Mouse (Mus musculus) E14TG2a.4 (cell line): Measurements from ENCODE around the gene Gsta4.

Experiments used
- H3K27me3 ChIP-seq: 2 replicates; pipeline ENCODE4 v1.6.1; 2014; ENCODE audit warnings: low read length, control low read depth; ENCODE audit not compliant: insufficient read depth
- H3K36me3 ChIP-seq: 2 replicates; pipeline ENCODE4 v1.6.1; 2014; ENCODE audit warnings: low read length, control low read depth; ENCODE audit not compliant: insufficient read depth
- H3K4me1 ChIP-seq: replicated peaks from 2 replicates; pipeline ENCODE4 v1.6.1; 2014; ENCODE audit warnings: low read depth, low read length, control low read depth
- H3K4me3 ChIP-seq: replicated peaks from 2 replicates; pipeline ENCODE4 v1.5.1; 2014; ENCODE audit warnings: mild to moderate bottlenecking, low read length
- H3K9me3 ChIP-seq: 2 replicates; pipeline ENCODE4 v1.6.1; 2014; ENCODE audit warnings: low read length, control low read depth
- CTCF ChIP-seq: conservative IDR thresholded peaks from 2 replicates; pipeline ENCODE4 v1.5.1; 2014; ENCODE audit warnings: low read length
- NANOG ChIP-seq: IDR thresholded peaks from 2 replicates; pipeline ENCODE4 v1.6.1; 2014; ENCODE audit warnings: borderline replicate concordance, low read length, mixed read lengths
- POU5F1 ChIP-seq: IDR thresholded peaks from 2 replicates; pipeline ENCODE4 v1.6.1; 2014; ENCODE audit warnings: low read length, borderline replicate concordance

The Gsta4 gene

GRCm38 (mm10) chr9:78190651-78191634, 8.4 kb downstream of the Gsta4 start:
- H3K36me3 ChIP-seq = peaks cover 19% of the 10 kb centered on the region

GRCm38 (mm10) chr9:78191736-78192135, 9.2 kb downstream of the Gsta4 start:
- Histone ChIP-seq H3K9me3 (no peaks in the 10 kb centered on the region), H3K4me3 (peak overlapping the region; percentile 87), H3K36me3 (peaks cover 26% of the 10 kb centered on the region), H3K4me1 (peaks cover 61% of the 10 kb centered on the region), H3K27me3 (no peaks in the 10 kb centered on the region)
- TF ChIP-seq CTCF (no peak), NANOG (peak; percentile 24; the same call in 1 of the 2 replicates), POU5F1 (no peak)

More at GRCm38 (mm10) chr9:78190651-78191634, 8.4 kb downstream of the Gsta4 start:
- Histone ChIP-seq H3K4me3 (peak overlapping the region; percentile 87), H3K4me1 (peaks cover 60% of the 10 kb centered on the region), H3K9me3 (no peaks in the 10 kb centered on the region), H3K27me3 (no peaks in the 10 kb centered on the region)
- TF ChIP-seq NANOG (peak; percentile 46; the same call in 1 of the 2 replicates), CTCF (no peak), POU5F1 (no peak)

DNA sequence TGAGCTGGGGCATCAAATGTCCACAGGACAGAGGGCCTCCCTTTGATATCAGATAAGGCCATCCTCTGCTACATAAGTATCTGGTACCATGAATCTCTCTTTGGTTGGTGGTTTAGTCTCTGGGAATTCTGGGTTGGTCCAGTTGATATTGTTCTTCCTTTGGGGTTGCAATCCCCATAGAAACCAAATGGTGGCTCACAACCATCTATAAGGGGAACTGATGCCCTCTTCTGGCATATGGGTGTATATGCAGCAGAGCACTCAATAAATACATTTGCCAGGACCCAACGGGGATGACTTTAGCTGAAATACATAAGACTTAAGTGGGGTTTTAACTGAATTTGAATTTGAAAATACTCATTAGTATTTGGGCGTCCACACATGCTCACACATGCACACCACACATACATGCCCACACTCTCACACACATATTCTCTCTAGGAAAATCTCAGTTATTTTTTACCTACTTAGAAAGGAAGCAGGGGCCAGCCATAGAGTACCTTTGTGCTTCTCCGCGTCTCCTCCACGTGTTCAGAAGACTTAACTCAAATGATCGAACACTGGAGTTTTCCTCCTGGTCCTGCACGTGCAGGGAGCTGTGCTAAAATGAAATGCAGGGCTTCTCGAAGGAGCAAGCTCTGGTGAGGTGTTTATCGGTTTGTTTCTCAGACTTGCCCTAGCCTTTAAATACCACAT, 11.5 kb downstream of the Gsta4 start:
- Histone ChIP-seq H3K27me3 (no peaks in the 10 kb centered on the region), H3K36me3 (peaks cover 49% of the 10 kb centered on the region), H3K4me3 (peak overlapping the region; percentile 74), H3K4me1 (peaks cover 68% of the 10 kb centered on the region), H3K9me3 (no peaks in the 10 kb centered on the region)
- TF ChIP-seq CTCF (peak; percentile 96), POU5F1 (no peak), NANOG (no peak)

- Histone ChIP-seq H3K36me3 (peaks cover 59% of the 10 kb centered on the region), H3K4me3 (peak overlapping the region; percentile 74), H3K27me3 (no peaks in the 10 kb centered on the region), H3K9me3 (no peaks in the 10 kb centered on the region), H3K4me1 (peaks cover 68% of the 10 kb centered on the region)
- no peak for TF ChIP-seq POU5F1
- TF ChIP-seq NANOG = no peak
- TF ChIP-seq CTCF = no peak
Observed at GRCm38 (mm10) chr9:78195034-78195433, 12.5 kb downstream of the Gsta4 start.

DNA sequence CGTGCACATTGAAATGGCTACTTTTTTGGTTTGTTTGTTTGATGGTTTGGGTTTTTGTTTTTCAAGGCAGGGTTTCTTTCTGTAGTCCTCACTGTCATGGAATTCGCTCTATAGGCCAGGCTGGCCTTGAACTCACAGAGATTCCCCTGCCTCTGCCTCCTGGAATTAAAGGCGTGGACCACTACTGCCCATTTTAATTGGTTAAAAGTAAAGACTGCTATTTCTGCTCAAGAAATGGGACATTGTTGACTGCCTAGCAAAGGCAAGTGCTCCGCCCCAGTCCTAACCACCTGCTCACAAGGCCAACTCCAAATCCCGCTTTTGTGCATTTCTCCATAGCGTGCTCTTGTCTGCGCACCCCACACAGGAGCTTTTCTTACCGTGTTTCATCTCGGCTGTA, 15.2 kb downstream of the Gsta4 start:
- TF ChIP-seq POU5F1 (no peak), CTCF (no peak), NANOG (no peak)
- peak overlapping the region; percentile 57 for H3K4me3 ChIP-seq
- peaks cover 83% of the 10 kb centered on the region for H3K36me3 ChIP-seq
- no peaks in the 10 kb centered on the region for H3K9me3 ChIP-seq
- peaks cover 85% of the 10 kb centered on the region for H3K4me1 ChIP-seq
- H3K27me3 ChIP-seq = no peaks in the 10 kb centered on the region

- Histone ChIP-seq H3K9me3 (no peaks in the 10 kb centered on the region), H3K27me3 (no peaks in the 10 kb centered on the region), H3K4me3 (no peak overlapping the region), H3K4me1 (peaks cover 28% of the 10 kb centered on the region), H3K36me3 (peaks cover 98% of the 10 kb centered on the region)
- TF ChIP-seq NANOG (no peak), CTCF (no peak), POU5F1 (no peak)
Observed at GRCm38 (mm10) chr9:78204194-78204593, 21.6 kb downstream of the Gsta4 start.

DNA sequence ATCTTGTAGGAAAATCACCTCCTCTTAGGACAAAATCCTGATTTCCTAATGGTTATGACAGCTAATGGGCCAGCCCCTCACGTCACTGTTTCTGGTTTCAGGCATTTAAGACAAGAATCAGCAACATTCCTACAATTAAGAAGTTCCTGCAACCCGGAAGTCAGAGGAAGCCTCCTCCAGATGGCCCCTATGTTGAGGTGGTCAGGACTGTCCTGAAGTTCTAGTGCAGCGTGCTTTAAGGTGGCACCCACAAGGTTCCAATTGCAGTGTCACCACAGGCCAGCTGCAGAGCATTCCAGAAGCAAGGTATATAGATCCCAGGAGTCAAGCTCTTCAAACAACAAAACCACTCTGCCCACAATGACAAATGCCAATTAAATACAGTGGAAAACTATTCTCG, 26.4 kb downstream of the Gsta4 start:
- no peak overlapping the region for H3K4me3 ChIP-seq
- H3K4me1 ChIP-seq = no peaks in the 10 kb centered on the region
- TF ChIP-seq POU5F1 (no peak), CTCF (no peak), NANOG (no peak)
- no peaks in the 10 kb centered on the region for H3K9me3 ChIP-seq
- no peaks in the 10 kb centered on the region for H3K27me3 ChIP-seq
- H3K36me3 ChIP-seq = peaks cover 79% of the 10 kb centered on the region

DNA sequence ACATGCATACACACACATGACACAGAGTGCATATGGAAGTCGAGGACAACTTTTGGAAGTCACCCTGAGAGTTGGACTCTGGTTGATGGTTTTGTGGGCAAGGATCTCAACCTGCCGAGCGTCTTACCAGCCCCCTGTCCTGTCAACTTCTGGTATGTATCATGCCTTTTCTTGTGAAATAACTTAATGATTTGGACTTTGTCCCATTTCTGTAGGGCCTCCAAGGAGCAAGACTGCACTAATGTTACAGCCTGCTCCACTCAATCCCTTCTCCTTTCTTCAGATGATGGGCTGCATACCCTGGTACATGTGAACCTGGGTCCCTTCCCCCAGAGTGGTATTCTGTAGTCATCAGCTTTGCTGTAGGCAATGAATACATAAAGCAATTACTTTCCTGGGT, 27.5 kb downstream of the Gsta4 start:
- Histone ChIP-seq H3K4me1 (no peaks in the 10 kb centered on the region), H3K4me3 (no peak overlapping the region), H3K9me3 (peaks cover 3% of the 10 kb centered on the region; the same call in 1 of the 2 replicates), H3K36me3 (peaks cover 68% of the 10 kb centered on the region), H3K27me3 (no peaks in the 10 kb centered on the region)
- TF ChIP-seq NANOG (no peak), POU5F1 (no peak), CTCF (no peak)
